Comparison of ENCODE assay signal across 8 mouse cellular contexts in the genomic region with DNA sequence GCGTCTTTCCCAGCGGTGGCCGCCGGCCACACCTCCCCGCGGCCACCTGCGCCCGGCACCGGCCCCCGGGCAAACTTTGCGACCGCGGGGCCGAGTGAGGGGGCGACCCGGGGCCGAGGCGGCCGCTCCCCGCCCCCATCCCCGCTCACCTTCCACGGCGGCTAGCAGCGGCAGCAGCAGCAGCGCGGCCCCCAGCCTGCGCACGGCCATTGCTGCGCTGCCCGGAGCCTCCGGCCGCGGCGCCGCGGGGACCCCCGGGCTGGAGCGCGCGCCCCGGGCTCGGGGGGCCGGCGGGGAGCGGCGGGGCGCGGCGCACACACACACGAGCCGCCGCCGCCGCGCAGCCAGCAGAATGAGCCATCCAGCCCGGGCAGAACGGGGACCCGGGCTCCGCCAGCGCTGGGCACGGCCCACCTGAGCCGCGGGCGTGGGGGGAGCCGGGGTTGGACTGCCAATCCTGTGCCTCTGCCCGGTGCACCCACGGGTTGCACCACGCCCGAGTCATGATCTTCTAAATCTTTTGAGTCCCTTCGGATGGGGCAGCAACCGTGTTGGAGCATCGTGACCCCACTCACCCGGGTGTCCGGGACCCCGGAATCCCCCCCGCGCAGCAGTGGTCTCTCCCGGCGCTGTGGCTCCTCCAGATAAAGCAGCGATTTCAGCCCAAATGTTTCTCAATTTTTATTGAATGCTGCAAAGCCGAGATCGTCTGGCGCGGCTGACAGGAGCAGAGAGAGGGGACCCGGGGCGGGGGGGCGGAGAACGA. TPM values are rescaled to one million over a fixed set of nuclear protein-coding genes. Genes with fewer than 3 reads are reported as not detected.
DNase-seq lines count a peak whose midpoint lies in the region; ATAC-seq lines count a peak whose summit lies in the region.

A gene (minus strand): TSS at position 368 of the 766 bp plus-strand sequence.

- H3K36me3 ChIP-seq in hindbrain, embryonic 16.5 days (ENCODE audit: control insufficient read depth, insufficient read depth, low read length) = no peaks in the 10 kb centered on the region

- peak within 1 kb of the TSS; percentile 79 for H3K4me3 ChIP-seq in hindbrain, embryonic 16.5 days (ENCODE audit: low read length)

- peak within 1 kb of the TSS; percentile 99 for H3K27ac ChIP-seq in hindbrain, embryonic 16.5 days (ENCODE audit: low read depth, low read length)

- H3K4me2 ChIP-seq in hindbrain, embryonic 16.5 days (ENCODE audit: low read length) = peak within 1 kb of the TSS; percentile 95

- no peaks in the 10 kb centered on the region for H3K27me3 ChIP-seq in hindbrain, embryonic 16.5 days (replicated peaks; ENCODE audit: control insufficient read depth, insufficient read depth, low read length)

- peak; percentile 80 for DNase-seq in ZHBTc4 (ENCODE audit: low read depth, low spot score)
- DNase-seq in gastrocnemius, postnatal 10 days = peak; percentile 67
- peak; percentile 78 to 83 for DNase-seq in layer of hippocampus, postnatal 36 days
- DNase-seq in lung, postnatal 14 days = peak; percentile 62
- DNase-seq in retina, postnatal 7 days (ENCODE audit: low read depth, low spot score) = peak; percentile 66
- peak; percentile 70 for DNase-seq in urinary bladder, postnatal 14 days (ENCODE audit: low spot score)

- under 1% methylated on average over 37 of the region's 88 CpGs for WGBS in hindbrain, embryonic 16.5 days

- no peaks in the 10 kb centered on the region for H3K9me3 ChIP-seq in hindbrain, embryonic 16.5 days (ENCODE audit: control insufficient read depth, low read length)

- ATAC-seq in common myeloid progenitor, adult 5-6 weeks (replicated peaks; ENCODE audit: low read depth, poor library complexity, severe bottlenecking) = peak; percentile 61
- peak; percentile 76 for ATAC-seq in hindbrain, embryonic 16.5 days

- peak within 1 kb of the TSS; percentile 94 for H3K9ac ChIP-seq in hindbrain, embryonic 16.5 days (ENCODE audit: low read depth, low read length)

- H3K4me1 ChIP-seq in hindbrain, embryonic 16.5 days (ENCODE audit: control insufficient read depth, insufficient read depth, low read depth, low read length) = peaks cover 48% of the 10 kb centered on the region

RNA-seq across cellular contexts. Expression of the gene that starts here (rescaled TPM):
- 2.6 and 6.4 TPM in 2 replicates for total RNA-seq in common myeloid progenitor, adult 5-6 weeks (2017)
- 1 to 10 TPM; 4.6 to 5.4 TPM for total RNA-seq in gastrocnemius, postnatal 10 days (2021)
- 7.8 and 10.1 TPM in 2 replicates for polyA plus RNA-seq in hindbrain, embryonic 16.5 days (2015; fragmentation: Nextera tagmentation; extraction: Ambion mirVana)
- 10 to 100 TPM; 24.5 to 26.2 TPM for total RNA-seq in layer of hippocampus, postnatal 36 days (2021)

Comparison
In these comparisons a context has a peak if more than half of its experiments do, and no peak if none do; other contexts are left out.
1. Peak in every context shown above with its lines: DNase-seq, ATAC-seq, H3K4me3 ChIP-seq and H3K27ac ChIP-seq.